Mouse (Mus musculus) ovary, postnatal 36 days (tissue): Measurements from ENCODE around the gene S100a4.

Experiments
- DNase-seq: peaks from one replicate; pipeline ENCODE4 v3.0.0; 2022; ENCODE audit warnings: low spot score, mixed read lengths

The S100a4 gene

GRCm38 (mm10) chr3:90599401-90599800 is 4.2 kb upstream of the S100a4 start:
- no peak for DNase-seq

- DNase-seq, result no peak
Observed at GRCm38 (mm10) chr3:90600036-90600435, 3.5 kb upstream of the S100a4 start.

GRCm38 (mm10) chr3:90600458-90601195 is 2.9 kb upstream of the S100a4 start:
- DNase-seq, result no peak

- no peak for DNase-seq
Observed at GRCm38 (mm10) chr3:90601486-90602110, 2.0 kb upstream of the S100a4 start, which contains the start of gene Gm42674. Gene Gm42674, plus strand, starts transcription at chr3:90601904.

- peak; percentile 79 for DNase-seq
Observed at GRCm38 (mm10) chr3:90604416-90604815, 845 bp downstream of the S100a4 start.

- DNase-seq, result no peak
Observed at GRCm38 (mm10) chr3:90605049-90605448, 1.5 kb downstream of the S100a4 start.

- no peak for DNase-seq
Observed at GRCm38 (mm10) chr3:90605736-90606135, 2.2 kb downstream of the S100a4 start.

- DNase-seq, result no peak
Observed at GRCm38 (mm10) chr3:90606185-90606584, 2.6 kb downstream of the S100a4 start.

GRCm38 (mm10) chr3:90607361-90607760 is 3.8 kb downstream of the S100a4 start:
- no peak for DNase-seq

GRCm38 (mm10) chr3:90608223-90608622 is 4.7 kb downstream of the S100a4 start, which contains the start of gene S100a5:
Gene S100a5, plus strand, starts transcription at chr3:90608523.
- no peak for DNase-seq

- DNase-seq, result no peak
Observed at GRCm38 (mm10) chr3:90609102-90609501, 5.5 kb downstream of the S100a4 start.

- no peak for DNase-seq
Observed at GRCm38 (mm10) chr3:90611494-90611893, 7.9 kb downstream of the S100a4 start.

GRCm38 (mm10) chr3:90612061-90612460 is 8.5 kb downstream of the S100a4 start:
- no peak for DNase-seq

GRCm38 (mm10) chr3:90612728-90613291 is 9.2 kb downstream of the S100a4 start, which contains the start of gene S100a6:
Gene S100a6, plus strand, starts transcription at chr3:90612882.
- peak; percentile 54 for DNase-seq

- no peak for DNase-seq
Observed at GRCm38 (mm10) chr3:90613461-90614147, 10.0 kb downstream of the S100a4 start.

GRCm38 (mm10) chr3:90614148-90614530 is 10.6 kb downstream of the S100a4 start:
- DNase-seq, result no peak

- no peak for DNase-seq
Observed at GRCm38 (mm10) chr3:90614611-90615251, 11.2 kb downstream of the S100a4 start.

GRCm38 (mm10) chr3:90615415-90615814 is 11.8 kb downstream of the S100a4 start:
- peak; percentile 60 for DNase-seq

GRCm38 (mm10) chr3:90615911-90616310 is 12.3 kb downstream of the S100a4 start:
- no peak for DNase-seq

GRCm38 (mm10) chr3:90617586-90617985 is 14.0 kb downstream of the S100a4 start:
- DNase-seq, result no peak

- DNase-seq, result no peak
Observed at GRCm38 (mm10) chr3:90621552-90621951, 18.0 kb downstream of the S100a4 start.
